Mouse (Mus musculus) midbrain, postnatal 0 days (tissue): ENCODE measurements around the gene Zfp672. TPM values are rescaled to one million over a fixed set of nuclear protein-coding genes. Genes with fewer than 3 reads are reported as not detected.

ENCODE experiments used
- ATAC-seq: fragments of 200-750 bp; cut with Nextera tagmentation; 2 replicates; pipeline ENCODE4 v1.8.0; 2017; ENCODE audit warnings: moderate number of reproducible peaks, mild to moderate bottlenecking, moderate TSS enrichment, moderate library complexity; ENCODE audit not compliant: low FRiP score
- DNase-seq: peaks from one replicate; pipeline ENCODE4 v3.0.0-alpha.2; 2015; ENCODE audit warnings: low spot score
- H3K27ac ChIP-seq: fragments of 300-500 bp; sonication (generic); 2 replicates; pipeline ENCODE4 v1.5.1; 2014; ENCODE audit warnings: low read depth, mild to moderate bottlenecking, low read length, mixed read lengths
- H3K27me3 ChIP-seq: fragments of 300-500 bp; sonication (generic); 2 replicates; pipeline ENCODE4 v1.6.1; 2014; ENCODE audit warnings: low read length, control low read depth, mixed read lengths; ENCODE audit not compliant: insufficient read depth
- H3K36me3 ChIP-seq: fragments of 300-500 bp; sonication (generic); 2 replicates; pipeline ENCODE4 v1.6.1; 2014; ENCODE audit warnings: low read length, control low read depth, mixed read lengths; ENCODE audit not compliant: insufficient read depth
- H3K4me1 ChIP-seq: fragments of 300-500 bp; sonication (generic); 2 replicates; pipeline ENCODE4 v1.6.1; 2014; ENCODE audit warnings: mild to moderate bottlenecking, control low read depth, antibody characterized with exemption, low read length, mixed read lengths; ENCODE audit not compliant: insufficient read depth
- H3K4me2 ChIP-seq: fragments of 300-500 bp; sonication (generic); 2 replicates; pipeline ENCODE4 v1.6.1; 2014; ENCODE audit warnings: low read depth, mild to moderate bottlenecking, low read length, mixed read lengths; ENCODE audit not compliant: poor library complexity, severe bottlenecking
- H3K4me3 ChIP-seq: fragments of 300-500 bp; sonication (generic); 2 replicates; pipeline ENCODE4 v1.5.1; 2014; ENCODE audit warnings: low read depth, mild to moderate bottlenecking, low read length, moderate library complexity
- H3K9ac ChIP-seq: fragments of 300-500 bp; sonication (generic); replicated peaks from 2 replicates; pipeline ENCODE4 v1.6.1; 2014; ENCODE audit warnings: mild to moderate bottlenecking, low read length, moderate library complexity, mixed read lengths; ENCODE audit not compliant: poor library complexity, severe bottlenecking
- H3K9me3 ChIP-seq: fragments of 300-500 bp; sonication (generic); 2 replicates; pipeline ENCODE4 v1.6.1; 2016; ENCODE audit warnings: low read length, control low read depth
- CTCF ChIP-seq: IDR thresholded peaks from 2 replicates; pipeline ENCODE4 v1.5.1; 2016; ENCODE audit warnings: antibody characterized with exemption, mild to moderate bottlenecking
- WGBS: fragments of 180-500 bp; shearing (Covaris S2); extraction: QIAGEN DNeasy Blood & Tissue Kit; methylation state at CpG from one replicate; pipeline ENCODE4 v1.1.7; 2014; 5-methylcytosine and 5-hydroxymethylcytosine counted together
- polyA plus RNA-seq: library from polyadenylated mRNA; unstranded; fragments of >200 nt; fragmentation: Nextera tagmentation; extraction: Ambion mirVana; gene quantifications from 2 replicates; pipeline ENCODE4 v1.2.1, GENCODE M21; 2015
- total RNA-seq: library from RNA; depleted of rRNA; stranded (reverse); fragments of >200 nt; gene quantifications from 2 replicates; pipeline ENCODE4 v1.2.3, GENCODE M21; 2014

Gene Zfp672
- total and polyA plus RNA-seq, 2 experiments from 2014 or later = 38.1 to 46.9 TPM

DNA sequence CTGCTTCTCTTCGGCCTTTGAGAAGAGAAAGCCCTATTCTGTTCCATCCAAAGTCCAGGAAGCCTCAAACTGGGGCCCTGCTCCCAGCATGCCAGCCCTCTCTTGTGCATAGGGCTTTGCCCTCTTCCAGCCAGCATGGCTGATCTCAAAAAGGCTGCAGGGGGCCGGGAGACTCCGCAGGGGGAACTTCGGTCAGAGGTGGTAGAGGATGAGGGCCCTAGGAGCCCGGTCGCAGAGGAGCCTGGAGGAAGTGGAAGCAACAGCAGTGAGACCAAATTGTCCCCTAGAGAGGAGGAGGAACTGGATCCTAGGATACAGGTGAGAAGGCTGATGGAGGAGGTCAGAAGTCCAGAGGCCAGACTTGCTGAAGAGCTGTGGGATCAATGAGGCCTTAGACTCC, 1.4 kb upstream of the Zfp672 start:
- peaks cover 18% of the 10 kb centered on the region; the same call in 1 of the 2 replicates for H3K36me3 ChIP-seq

DNA sequence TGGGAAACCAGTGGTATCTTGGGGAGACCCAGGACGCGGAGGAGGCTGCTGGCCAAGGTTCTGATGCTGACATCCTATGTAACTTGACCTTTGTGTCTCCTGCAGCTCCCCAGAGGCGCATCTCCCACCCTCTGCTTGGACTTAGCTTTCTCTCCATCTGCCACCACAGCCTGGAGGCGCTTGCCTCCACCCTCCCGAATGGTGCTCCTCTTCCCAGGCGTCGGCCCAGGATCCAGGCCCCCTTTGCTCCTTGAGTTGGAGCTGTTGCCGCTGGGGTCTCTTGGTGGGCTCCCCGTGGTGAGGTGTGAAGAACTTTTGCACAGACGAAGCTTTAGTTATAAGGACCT, 983 bp upstream of the Zfp672 start:
- Histone ChIP-seq H3K9me3 (no peaks in the 10 kb centered on the region), H3K4me3 (peak overlapping the region; percentile 70), H3K27me3 (no peaks in the 10 kb centered on the region), H3K9ac (peak overlapping the region; percentile 83), H3K4me2 (peak overlapping the region; percentile 96), H3K36me3 (peaks cover 14% of the 10 kb centered on the region; the same call in 1 of the 2 replicates), H3K27ac (no peak overlapping the region), H3K4me1 (peaks cover 21% of the 10 kb centered on the region)
- 24% methylated on average over 10 of the region's 10 CpGs for WGBS
- TF ChIP-seq CTCF = no peak
- DNase-seq = no peak
- no peak for ATAC-seq

More for the DNA sequence above, 1.4 kb upstream of the Zfp672 start:
- no peak overlapping the region for H3K27ac ChIP-seq
- peak overlapping the region; percentile 96 for H3K4me2 ChIP-seq
- H3K4me1 ChIP-seq = peaks cover 21% of the 10 kb centered on the region
- DNase-seq (no peak), ATAC-seq (no peak)
- H3K27me3 ChIP-seq = no peaks in the 10 kb centered on the region
- peak overlapping the region; percentile 70 for H3K4me3 ChIP-seq
- peak overlapping the region; percentile 83 for H3K9ac ChIP-seq
- 87% methylated on average over 6 of the region's 6 CpGs for WGBS
- no peaks in the 10 kb centered on the region for H3K9me3 ChIP-seq
- TF ChIP-seq CTCF = no peak

DNA sequence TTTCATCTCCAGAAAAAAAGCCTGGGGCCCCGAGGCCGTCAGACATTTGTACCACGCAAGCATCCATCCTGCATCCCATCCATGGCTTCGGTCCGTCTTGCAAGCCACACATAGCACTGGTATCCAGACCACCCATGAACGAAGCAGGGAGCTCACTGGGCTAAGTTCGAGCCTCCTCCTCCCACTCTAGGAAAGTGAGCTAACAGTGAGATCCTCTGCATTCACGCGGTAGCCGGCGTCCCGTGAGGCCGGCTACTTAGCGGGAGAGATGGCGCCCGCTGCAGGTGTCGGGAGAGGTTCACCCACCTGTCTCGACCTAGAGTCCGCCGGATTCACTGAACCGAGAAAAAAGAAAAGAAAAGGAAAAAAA, 248 bp downstream of the Zfp672 start:
- peaks cover 21% of the 10 kb centered on the region for H3K4me1 ChIP-seq
- no peaks in the 10 kb centered on the region for H3K27me3 ChIP-seq
- H3K36me3 ChIP-seq = peaks cover 12% of the 10 kb centered on the region; the same call in 1 of the 2 replicates
- peak overlapping the region; percentile 84 for H3K9ac ChIP-seq
- DNase-seq = peak; percentile 19
- H3K27ac ChIP-seq = peak overlapping the region; percentile 77
- H3K4me3 ChIP-seq = peak overlapping the region; percentile 70
- no peaks in the 10 kb centered on the region for H3K9me3 ChIP-seq
- WGBS = 0% methylated on average over 21 of the region's 21 CpGs
- peak overlapping the region; percentile 56 for H3K4me2 ChIP-seq
- peak; percentile 20 for TF ChIP-seq CTCF
- ATAC-seq = peak; percentile 38; the same call in 1 of the 2 replicates

DNA sequence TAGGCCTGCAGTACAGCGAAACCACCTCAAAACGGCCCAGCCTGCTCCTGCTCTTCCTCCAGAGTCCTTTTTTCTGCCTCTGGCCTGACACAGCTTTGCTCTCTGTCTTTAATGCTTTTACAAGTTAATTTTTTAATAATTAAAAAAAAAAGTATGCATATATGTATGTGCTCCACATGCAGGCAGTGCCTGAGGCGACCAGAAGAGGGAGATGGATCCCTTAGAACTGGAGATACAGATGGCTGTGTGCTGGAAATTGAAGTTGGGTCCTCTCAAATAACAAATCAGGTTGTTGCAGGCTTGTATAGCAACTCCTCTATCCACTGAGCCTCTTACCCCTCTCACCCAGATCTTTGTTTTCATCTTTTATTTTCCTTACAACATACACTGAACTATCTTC, 3.4 kb downstream of the Zfp672 start:
- Histone ChIP-seq H3K27me3 (no peaks in the 10 kb centered on the region), H3K4me2 (no peak overlapping the region), H3K27ac (no peak overlapping the region), H3K4me3 (no peak overlapping the region), H3K9me3 (no peaks in the 10 kb centered on the region), H3K4me1 (peaks cover 17% of the 10 kb centered on the region), H3K9ac (no peak overlapping the region), H3K36me3 (0 out of 2 replicates have a peak, but pooled peaks cover 1% of the 10 kb centered on the region)
- WGBS = 93% methylated on average over 3 of the region's 3 CpGs
- no peak for DNase-seq
- peak; percentile 44 for TF ChIP-seq CTCF
- no peak for ATAC-seq

DNA sequence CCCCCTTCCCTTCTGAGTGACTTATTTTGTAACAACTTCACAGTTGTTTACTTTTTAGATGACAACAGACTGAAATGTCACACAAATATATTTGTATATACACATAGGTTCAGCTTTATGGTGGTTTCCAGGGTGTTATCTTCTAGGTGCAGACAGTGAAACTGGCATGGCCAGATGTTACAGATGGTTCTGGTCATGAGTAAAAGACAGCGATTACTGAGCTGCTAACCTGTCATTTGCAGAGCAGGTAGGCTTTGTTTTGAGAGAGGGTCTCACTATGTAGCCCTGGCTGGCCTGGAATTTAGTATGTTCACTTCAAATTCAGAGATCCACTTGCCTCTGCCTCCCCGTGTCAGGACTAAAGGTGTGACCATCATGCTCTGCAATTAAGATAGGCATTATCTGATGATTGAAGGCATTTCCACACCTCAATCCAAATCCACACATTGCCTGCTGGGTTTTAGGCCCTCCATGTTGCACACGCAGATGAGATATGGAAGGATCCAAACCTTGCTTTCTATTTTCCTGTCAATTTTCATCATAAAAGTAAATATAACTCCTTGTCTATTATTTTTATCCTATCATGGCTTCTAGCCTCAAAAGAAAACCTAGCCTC, 5.4 kb downstream of the Zfp672 start:
- Histone ChIP-seq H3K4me2 (no peak overlapping the region), H3K9me3 (no peaks in the 10 kb centered on the region), H3K4me3 (no peak overlapping the region), H3K27me3 (no peaks in the 10 kb centered on the region), H3K4me1 (peaks cover 13% of the 10 kb centered on the region), H3K27ac (no peak overlapping the region), H3K9ac (no peak overlapping the region), H3K36me3 (0 out of 2 replicates have a peak, but pooled peaks cover 2% of the 10 kb centered on the region)
- no peak for DNase-seq
- no peak for TF ChIP-seq CTCF
- WGBS = 88% methylated on average over 3 of the region's 3 CpGs
- no peak for ATAC-seq

DNA sequence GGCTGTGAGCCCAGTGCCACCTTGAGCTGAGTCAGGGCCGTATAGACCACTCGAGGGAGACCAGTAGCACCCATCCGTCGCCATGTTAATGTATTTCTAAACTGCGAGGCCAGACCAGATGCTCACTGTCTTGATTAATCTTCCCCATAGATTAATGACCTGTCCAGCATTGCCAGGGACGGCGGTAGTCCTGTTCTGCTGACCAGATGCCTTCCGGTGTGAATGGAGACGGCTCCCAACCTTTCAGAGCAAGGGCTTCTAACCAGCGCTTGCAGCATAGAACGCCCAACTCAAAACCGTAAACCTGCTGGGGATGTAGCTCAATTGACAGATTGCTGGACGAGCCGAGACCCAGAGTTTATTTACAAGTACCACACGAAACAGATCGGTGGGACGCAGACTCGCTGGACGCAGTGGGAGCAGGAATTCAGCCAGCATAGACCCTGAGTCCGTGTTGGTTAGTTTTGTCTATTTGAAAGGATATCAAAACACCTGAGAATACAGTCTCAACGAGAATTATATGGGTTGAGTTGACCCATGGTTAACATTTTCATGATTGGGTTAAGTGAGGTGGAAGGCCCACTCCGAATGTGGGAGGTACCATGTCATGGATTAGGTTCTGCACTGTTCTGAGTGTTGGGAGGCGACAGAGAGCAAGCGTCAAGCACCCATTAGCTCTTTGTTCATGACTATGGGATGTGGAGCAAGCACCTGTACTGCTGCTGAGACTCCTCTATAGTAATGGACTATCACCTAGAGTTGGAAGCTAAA, 6.4 kb downstream of the Zfp672 start:
- Histone ChIP-seq H3K4me3 (peak overlapping the region; percentile 62), H3K4me2 (peak overlapping the region; percentile 82), H3K27me3 (no peaks in the 10 kb centered on the region), H3K27ac (peak overlapping the region; percentile 95), H3K4me1 (peaks cover 7% of the 10 kb centered on the region; the same call in 1 of the 2 replicates), H3K9ac (peak overlapping the region; percentile 76), H3K36me3 (peaks cover 6% of the 10 kb centered on the region), H3K9me3 (no peaks in the 10 kb centered on the region)
- TF ChIP-seq CTCF = no peak
- peak; percentile 9 for ATAC-seq
- DNase-seq = peak; percentile 39
- 13% methylated on average over 24 of the region's 24 CpGs for WGBS
